Mouse (Mus musculus): ENCODE data around the gene Hist3h2a. TPM values are rescaled to one million over a fixed set of nuclear protein-coding genes. Genes with fewer than 3 reads are reported as not detected.
A peak's percentile ranks its signal among the peaks of the same experiment; 100 is the strongest.
"Not testable (repeated sequence)": the region's sequence is repeated elsewhere in the genome, so short reads cannot be mapped to it uniquely, and the experiment has no call there.

The Hist3h2a gene
- polyA plus RNA-seq, 1 experiment from 2014 or later = 39.7 TPM

GRCm38 (mm10) chr11:58944136-58944535 is 10.3 kb upstream of the Hist3h2a start:
- peaks cover 18% of the 10 kb centered on the region for H3K4me1 ChIP-seq (ENCODE audit: insufficient read depth, low read length)
- H3K4me2 ChIP-seq (replicated peaks; ENCODE audit: low read depth, low read length) = no peak overlapping the region
- H3K9me3 ChIP-seq (ENCODE audit: low read length) = no peaks in the 10 kb centered on the region
- no peaks in the 10 kb centered on the region for H3K36me3 ChIP-seq (ENCODE audit: insufficient read depth, low read length)
- no peak overlapping the region for H3K4me3 ChIP-seq (ENCODE audit: low read length)
- H3K27me3 ChIP-seq (ENCODE audit: insufficient read depth, low read length) = no peaks in the 10 kb centered on the region
- H3K9ac ChIP-seq (replicated peaks; ENCODE audit: low read length) = 0 out of 2 replicates have a peak overlapping the region, but pooled peaks have one; percentile 46
- ATAC-seq (ENCODE audit: low FRiP score, low TSS enrichment) = no peak
- 49% methylated on average over 5 of the region's 5 CpGs for WGBS
- H3K27ac ChIP-seq (ENCODE audit: low read length) = no peak overlapping the region

- ATAC-seq (ENCODE audit: low FRiP score, low TSS enrichment) = no peak
- Histone ChIP-seq H3K4me1 (ENCODE audit: insufficient read depth, low read length) (peaks cover 14% of the 10 kb centered on the region), H3K9ac (replicated peaks; ENCODE audit: low read length) (no peak overlapping the region), H3K36me3 (ENCODE audit: insufficient read depth, low read length) (no peaks in the 10 kb centered on the region), H3K4me2 (replicated peaks; ENCODE audit: low read depth, low read length) (no peak overlapping the region), H3K27me3 (ENCODE audit: insufficient read depth, low read length) (no peaks in the 10 kb centered on the region), H3K27ac (ENCODE audit: low read length) (no peak overlapping the region), H3K4me3 (ENCODE audit: low read length) (no peak overlapping the region), H3K9me3 (ENCODE audit: low read length) (no peaks in the 10 kb centered on the region)
- WGBS = 77% methylated on average over 3 of the region's 3 CpGs
These were observed 7.2 kb upstream of the Hist3h2a start for GRCm38 (mm10) chr11:58947306-58947705.

GRCm38 (mm10) chr11:58947798-58948528 is 6.5 kb upstream of the Hist3h2a start:
- peak overlapping the region; percentile 55 for H3K4me3 ChIP-seq (ENCODE audit: low read length)
- H3K9me3 ChIP-seq (ENCODE audit: low read length) = no peaks in the 10 kb centered on the region
- peak overlapping the region; percentile 96 for H3K27ac ChIP-seq (ENCODE audit: low read length)
- peak overlapping the region; percentile 72 for H3K4me2 ChIP-seq (replicated peaks; ENCODE audit: low read depth, low read length)
- WGBS = 15% methylated on average over 23 of the region's 23 CpGs
- peak; percentile 50 for ATAC-seq (ENCODE audit: low FRiP score, low TSS enrichment)
- no peaks in the 10 kb centered on the region for H3K36me3 ChIP-seq (ENCODE audit: insufficient read depth, low read length)
- peak overlapping the region; percentile 64 for H3K9ac ChIP-seq (replicated peaks; ENCODE audit: low read length)
- peaks cover 17% of the 10 kb centered on the region for H3K4me1 ChIP-seq (ENCODE audit: insufficient read depth, low read length)
- no peaks in the 10 kb centered on the region for H3K27me3 ChIP-seq (ENCODE audit: insufficient read depth, low read length)

GRCm38 (mm10) chr11:58948542-58949479 is 5.7 kb upstream of the Hist3h2a start, which contains the start of gene Hist3h2ba:
TSS of gene Hist3h2ba (plus strand) at chr11:58948920.
- H3K9me3 ChIP-seq (ENCODE audit: low read length) = no peaks in the 10 kb centered on the region
- peaks cover 24% of the 10 kb centered on the region for H3K4me1 ChIP-seq (ENCODE audit: insufficient read depth, low read length)
- peak within 1 kb of the TSS; percentile 96 for H3K27ac ChIP-seq (ENCODE audit: low read length)
- peak within 1 kb of the TSS; percentile 55 for H3K4me3 ChIP-seq (ENCODE audit: low read length)
- no peaks in the 10 kb centered on the region for H3K27me3 ChIP-seq (ENCODE audit: insufficient read depth, low read length)
- no peaks in the 10 kb centered on the region for H3K36me3 ChIP-seq (ENCODE audit: insufficient read depth, low read length)
- ATAC-seq (ENCODE audit: low FRiP score, low TSS enrichment) = peak; percentile 90
- under 1% methylated on average over 48 of the region's 48 CpGs for WGBS
- peak within 1 kb of the TSS; percentile 74 for H3K9ac ChIP-seq (replicated peaks; ENCODE audit: low read length)
- H3K4me2 ChIP-seq (replicated peaks; ENCODE audit: low read depth, low read length) = peak within 1 kb of the TSS; percentile 72

- Histone ChIP-seq H3K4me3 (ENCODE audit: low read length) (peak overlapping the region; percentile 55), H3K27me3 (ENCODE audit: insufficient read depth, low read length) (no peaks in the 10 kb centered on the region), H3K36me3 (ENCODE audit: insufficient read depth, low read length) (no peaks in the 10 kb centered on the region), H3K4me2 (replicated peaks; ENCODE audit: low read depth, low read length) (peak overlapping the region; percentile 72), H3K4me1 (ENCODE audit: insufficient read depth, low read length) (peaks cover 19% of the 10 kb centered on the region), H3K9ac (replicated peaks; ENCODE audit: low read length) (peak overlapping the region; percentile 74), H3K9me3 (ENCODE audit: low read length) (no peaks in the 10 kb centered on the region), H3K27ac (ENCODE audit: low read length) (peak overlapping the region; percentile 96)
- 7% methylated on average over 20 of the region's 20 CpGs for WGBS
- peak; percentile 43; the same call in 1 of the 2 replicates for ATAC-seq (ENCODE audit: low FRiP score, low TSS enrichment)
These were observed 4.7 kb upstream of the Hist3h2a start for GRCm38 (mm10) chr11:58949480-58950431.

DNA sequence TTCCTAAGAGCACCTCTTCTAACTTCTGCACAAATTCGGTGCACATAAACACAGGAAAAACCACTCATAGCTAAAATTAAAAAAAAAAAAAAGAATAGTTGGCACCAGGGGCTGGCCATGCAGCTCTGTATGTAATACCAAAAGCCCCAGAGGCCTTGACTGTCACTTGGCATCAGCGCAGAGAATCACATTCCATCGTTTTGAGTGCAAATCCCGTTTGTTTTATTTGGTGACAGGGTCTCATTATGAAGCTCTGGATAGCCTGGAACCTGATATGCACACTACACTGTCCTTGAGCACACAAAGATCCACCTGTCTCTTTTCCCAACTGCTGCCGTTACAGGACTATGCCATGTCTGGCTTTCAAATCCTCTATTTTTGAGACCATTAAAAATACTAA is 3.3 kb upstream of the Hist3h2a start:
- H3K9me3 ChIP-seq (ENCODE audit: low read length) = no peaks in the 10 kb centered on the region
- no peak overlapping the region for H3K27ac ChIP-seq (ENCODE audit: low read length)
- no peaks in the 10 kb centered on the region for H3K27me3 ChIP-seq (ENCODE audit: insufficient read depth, low read length)
- no peak overlapping the region for H3K9ac ChIP-seq (replicated peaks; ENCODE audit: low read length)
- WGBS = 68% methylated on average over 5 of the region's 5 CpGs
- peaks cover 19% of the 10 kb centered on the region for H3K4me1 ChIP-seq (ENCODE audit: insufficient read depth, low read length)
- no peak overlapping the region for H3K4me3 ChIP-seq (ENCODE audit: low read length)
- no peaks in the 10 kb centered on the region for H3K36me3 ChIP-seq (ENCODE audit: insufficient read depth, low read length)
- ATAC-seq (ENCODE audit: low FRiP score, low TSS enrichment) = no peak
- H3K4me2 ChIP-seq (replicated peaks; ENCODE audit: low read depth, low read length) = no peak overlapping the region

DNA sequence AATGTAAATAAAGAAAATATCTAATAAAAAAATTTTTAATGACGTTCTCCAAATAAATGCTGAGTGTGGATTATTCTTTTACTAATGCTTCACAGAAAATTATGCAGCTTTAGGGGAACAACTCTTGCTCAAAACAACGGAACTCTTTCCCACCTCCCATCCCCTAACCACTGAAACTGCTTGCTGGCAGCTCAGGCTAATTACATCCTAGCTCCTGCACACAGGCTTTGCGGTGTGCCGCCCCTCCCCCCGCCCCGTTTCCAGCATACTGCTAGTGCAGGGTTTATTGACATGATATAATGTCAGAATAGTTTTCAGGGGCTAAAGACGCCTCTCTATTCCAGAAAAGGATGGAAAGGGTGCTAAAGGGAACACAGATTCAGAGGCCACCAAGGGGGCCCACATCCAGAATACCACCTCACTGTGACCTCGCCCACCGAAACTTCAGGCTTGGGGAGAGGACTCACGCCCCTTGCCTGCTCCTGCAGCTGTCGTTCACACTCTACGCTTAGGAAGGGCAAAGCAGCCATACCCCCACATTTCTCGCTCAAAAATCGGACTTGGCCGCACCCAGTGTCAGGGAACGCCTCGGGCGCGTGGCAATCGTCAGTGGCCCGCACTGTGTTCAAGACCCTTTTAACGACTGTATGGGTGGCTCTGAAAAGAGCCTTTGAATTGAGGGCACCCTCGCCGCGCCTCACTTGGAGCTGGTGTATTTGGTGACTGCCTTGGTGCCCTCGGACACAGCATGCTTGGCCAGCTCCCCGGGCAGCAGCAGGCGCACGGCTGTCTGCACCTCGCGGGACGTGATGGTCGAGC is 925 bp upstream of the Hist3h2a start:
- H3K9ac ChIP-seq (replicated peaks; ENCODE audit: low read length) = peak overlapping the region; percentile 87
- H3K4me2 ChIP-seq (replicated peaks; ENCODE audit: low read depth, low read length) = peak overlapping the region; percentile 97
- H3K27me3 ChIP-seq (ENCODE audit: insufficient read depth, low read length) = no peaks in the 10 kb centered on the region
- H3K4me3 ChIP-seq (ENCODE audit: low read length) = peak overlapping the region; percentile 94
- H3K9me3 ChIP-seq (ENCODE audit: low read length) = no peaks in the 10 kb centered on the region
- WGBS = under 1% methylated on average over 31 of the region's 33 CpGs
- peaks cover 30% of the 10 kb centered on the region for H3K4me1 ChIP-seq (ENCODE audit: insufficient read depth, low read length)
- peak overlapping the region; percentile 100 for H3K27ac ChIP-seq (ENCODE audit: low read length)
- peaks cover 16% of the 10 kb centered on the region; the same call in 1 of the 2 replicates for H3K36me3 ChIP-seq (ENCODE audit: insufficient read depth, low read length)
- ATAC-seq (ENCODE audit: low FRiP score, low TSS enrichment) = peak; percentile 18; the same call in 1 of the 2 replicates

- peaks cover 31% of the 10 kb centered on the region for H3K4me1 ChIP-seq (ENCODE audit: insufficient read depth, low read length)
- H3K36me3 ChIP-seq (ENCODE audit: insufficient read depth, low read length) = peaks cover 16% of the 10 kb centered on the region; the same call in 1 of the 2 replicates
- H3K27ac ChIP-seq (ENCODE audit: low read length) = peak overlapping the region; percentile 100
- not testable (repeated sequence) for H3K27me3 ChIP-seq (ENCODE audit: insufficient read depth, low read length); H3K9me3 ChIP-seq (ENCODE audit: low read length); ATAC-seq (ENCODE audit: low FRiP score, low TSS enrichment)
- H3K4me2 ChIP-seq (replicated peaks; ENCODE audit: low read depth, low read length) = peak overlapping the region; percentile 97
- H3K9ac ChIP-seq (replicated peaks; ENCODE audit: low read length) = peak overlapping the region; percentile 87
- H3K4me3 ChIP-seq (ENCODE audit: low read length) = peak overlapping the region; percentile 94
- WGBS = 0% methylated on average over 12 of the region's 17 CpGs
These were observed 390 bp upstream of the Hist3h2a start for GRCm38 (mm10) chr11:58954170-58954419.
